Mouse (Mus musculus) forebrain, embryonic 11.5 days (tissue): Measurements from ENCODE around the gene Dlgap1. TPM values are rescaled to one million over a fixed set of nuclear protein-coding genes. Genes with fewer than 3 reads are reported as not detected.

Source experiments
- ATAC-seq: fragments of 200-750 bp; cut with Nextera tagmentation; replicated peaks from 2 replicates; pipeline ENCODE4 v1.8.0; 2017; ENCODE audit warnings: moderate TSS enrichment; ENCODE audit not compliant: low FRiP score
- DNase-seq: peaks from one replicate; pipeline ENCODE4 v3.0.0-alpha.2; 2017; ENCODE audit warnings: low spot score
- H3K27ac ChIP-seq: fragments of 300-500 bp; sonication (generic); 2 replicates; pipeline ENCODE4 v1.5.1; 2014; ENCODE audit warnings: low read depth, low read length
- H3K27me3 ChIP-seq: fragments of 300-500 bp; sonication (generic); 2 replicates; pipeline ENCODE4 v1.6.1; 2014; ENCODE audit warnings: mild to moderate bottlenecking, low read length, mixed read lengths; ENCODE audit not compliant: control insufficient read depth, insufficient read depth
- H3K36me3 ChIP-seq: fragments of 300-500 bp; sonication (generic); 2 replicates; pipeline ENCODE4 v1.6.1; 2014; ENCODE audit warnings: mild to moderate bottlenecking, low read length, moderate library complexity, mixed read lengths; ENCODE audit not compliant: control insufficient read depth, insufficient read depth
- H3K4me1 ChIP-seq: fragments of 300-500 bp; sonication (generic); replicated peaks from 2 replicates; pipeline ENCODE4 v1.6.1; 2014; ENCODE audit warnings: low read length, mixed read lengths; ENCODE audit not compliant: control insufficient read depth, insufficient read depth
- H3K4me2 ChIP-seq: fragments of 300-500 bp; sonication (generic); 2 replicates; pipeline ENCODE4 v1.6.1; 2014; ENCODE audit warnings: low read depth, mild to moderate bottlenecking, low read length, moderate library complexity, mixed read lengths; ENCODE audit not compliant: severe bottlenecking
- H3K4me3 ChIP-seq: fragments of 300-500 bp; sonication (generic); 2 replicates; pipeline ENCODE4 v1.5.1; 2014; ENCODE audit warnings: low read depth, low read length
- H3K9ac ChIP-seq: fragments of 300-500 bp; sonication (generic); 2 replicates; pipeline ENCODE4 v1.6.1; 2014; ENCODE audit warnings: low read length
- H3K9me3 ChIP-seq: fragments of 300-500 bp; sonication (generic); 2 replicates; pipeline ENCODE4 v1.6.1; 2016; ENCODE audit warnings: low read length, mixed read lengths; ENCODE audit not compliant: control insufficient read depth
- WGBS: fragments of 180-500 bp; shearing (Covaris S2); extraction: QIAGEN DNeasy Blood & Tissue Kit; methylation state at CpG from one replicate; pipeline ENCODE4 v1.1.7; 2014; 5-methylcytosine and 5-hydroxymethylcytosine counted together
- polyA plus RNA-seq: library from polyadenylated mRNA; unstranded; fragments of >200 nt; fragmentation: Nextera tagmentation; extraction: Ambion mirVana; gene quantifications from 2 replicates; pipeline ENCODE4 v1.2.1, GENCODE M21; 2014

Dlgap1 gene
- polyA plus RNA-seq, 1 experiment from 2014 or later: 3.0 TPM

GRCm38 (mm10) chr17:70004628-70005027 lies 35.8 kb downstream of the Dlgap1 start:
- Histone ChIP-seq H3K27ac (no peak overlapping the region), H3K4me2 (no peak overlapping the region), H3K9me3 (no peaks in the 10 kb centered on the region), H3K27me3 (no peaks in the 10 kb centered on the region), H3K9ac (no peak overlapping the region), H3K4me1 (no peaks in the 10 kb centered on the region), H3K36me3 (no peaks in the 10 kb centered on the region), H3K4me3 (no peak overlapping the region)
- whole genome bisulfite sequencing: 74% methylated on average over 6 of the region's 6 CpGs
- DNase-seq: no peak
- ATAC-seq: no peak

GRCm38 (mm10) chr17:70007607-70008006 lies 38.7 kb downstream of the Dlgap1 start:
- DNase-seq (no peak), ATAC-seq (no peak)
- 88% methylated on average over 5 of the region's 5 CpGs for WGBS
- Histone ChIP-seq H3K4me1 (no peaks in the 10 kb centered on the region), H3K9me3 (no peaks in the 10 kb centered on the region), H3K27ac (no peak overlapping the region), H3K4me3 (no peak overlapping the region), H3K27me3 (no peaks in the 10 kb centered on the region), H3K4me2 (no peak overlapping the region), H3K9ac (no peak overlapping the region), H3K36me3 (no peaks in the 10 kb centered on the region)

GRCm38 (mm10) chr17:70016511-70016910 lies 47.6 kb downstream of the Dlgap1 start:
- H3K4me2 ChIP-seq: no peak overlapping the region
- H3K36me3 ChIP-seq: no peaks in the 10 kb centered on the region
- DNase-seq: no peak
- no peak overlapping the region for H3K27ac ChIP-seq
- 73% methylated on average over 7 of the region's 7 CpGs for WGBS
- H3K4me1 ChIP-seq: no peaks in the 10 kb centered on the region
- no peak overlapping the region for H3K9ac ChIP-seq
- H3K27me3 ChIP-seq: no peaks in the 10 kb centered on the region
- no peak for ATAC-seq
- H3K9me3 ChIP-seq: no peaks in the 10 kb centered on the region
- no peak overlapping the region for H3K4me3 ChIP-seq

GRCm38 (mm10) chr17:70020376-70020775 lies 51.5 kb downstream of the Dlgap1 start:
- DNase-seq (no peak), ATAC-seq (no peak)
- H3K9me3 ChIP-seq: no peaks in the 10 kb centered on the region
- H3K27ac ChIP-seq: no peak overlapping the region
- H3K27me3 ChIP-seq: no peaks in the 10 kb centered on the region
- no peak overlapping the region for H3K4me3 ChIP-seq
- H3K4me1 ChIP-seq: no peaks in the 10 kb centered on the region
- H3K9ac ChIP-seq: no peak overlapping the region
- H3K4me2 ChIP-seq: no peak overlapping the region
- 79% methylated on average over 4 of the region's 4 CpGs for WGBS
- no peaks in the 10 kb centered on the region for H3K36me3 ChIP-seq

- H3K9me3 ChIP-seq: no peaks in the 10 kb centered on the region
- H3K9ac ChIP-seq: no peak overlapping the region
- H3K27ac ChIP-seq: no peak overlapping the region
- no peaks in the 10 kb centered on the region for H3K27me3 ChIP-seq
- DNase-seq (no peak), ATAC-seq (no peak)
- H3K4me3 ChIP-seq: no peak overlapping the region
- no peaks in the 10 kb centered on the region for H3K36me3 ChIP-seq
- H3K4me1 ChIP-seq: no peaks in the 10 kb centered on the region
- 66% methylated on average over 2 of the region's 2 CpGs for WGBS
- no peak overlapping the region for H3K4me2 ChIP-seq
These were observed 53.7 kb downstream of the Dlgap1 start for GRCm38 (mm10) chr17:70022618-70023017.

- 82% methylated on average over 2 of the region's 2 CpGs for WGBS
- no peak for ATAC-seq
- no peaks in the 10 kb centered on the region for H3K9me3 ChIP-seq
- H3K27ac ChIP-seq: no peak overlapping the region
- H3K9ac ChIP-seq: no peak overlapping the region
- H3K4me3 ChIP-seq: no peak overlapping the region
- no peaks in the 10 kb centered on the region for H3K4me1 ChIP-seq
- no peaks in the 10 kb centered on the region for H3K27me3 ChIP-seq
- no peak overlapping the region for H3K4me2 ChIP-seq
- DNase-seq: no peak
- no peaks in the 10 kb centered on the region for H3K36me3 ChIP-seq
These were observed 66.0 kb downstream of the Dlgap1 start for GRCm38 (mm10) chr17:70034862-70035261.

GRCm38 (mm10) chr17:70040751-70041430 lies 72.0 kb downstream of the Dlgap1 start:
- WGBS: 86% methylated on average over 7 of the region's 7 CpGs
- ATAC-seq: no peak

GRCm38 (mm10) chr17:70068281-70068680 lies 99.4 kb downstream of the Dlgap1 start:
- Histone ChIP-seq H3K4me1 (no peaks in the 10 kb centered on the region), H3K27ac (no peak overlapping the region), H3K4me2 (no peak overlapping the region), H3K9me3 (no peaks in the 10 kb centered on the region), H3K36me3 (no peaks in the 10 kb centered on the region), H3K27me3 (no peaks in the 10 kb centered on the region), H3K9ac (no peak overlapping the region), H3K4me3 (no peak overlapping the region)
- no peak for DNase-seq
- no peak for ATAC-seq
- WGBS: 82% methylated on average over 6 of the region's 6 CpGs

More at GRCm38 (mm10) chr17:70040751-70041430, 72.0 kb downstream of the Dlgap1 start:
- H3K27me3 ChIP-seq: no peaks in the 10 kb centered on the region
- H3K4me3 ChIP-seq: no peak overlapping the region
- H3K27ac ChIP-seq: no peak overlapping the region
- DNase-seq: no peak
- H3K9ac ChIP-seq: no peak overlapping the region
- no peaks in the 10 kb centered on the region for H3K4me1 ChIP-seq
- H3K9me3 ChIP-seq: no peaks in the 10 kb centered on the region
- H3K36me3 ChIP-seq: no peaks in the 10 kb centered on the region
- no peak overlapping the region for H3K4me2 ChIP-seq

- no peak for DNase-seq
- no peaks in the 10 kb centered on the region for H3K36me3 ChIP-seq
These were observed 103.2 kb downstream of the Dlgap1 start for GRCm38 (mm10) chr17:70072066-70072465.

More at GRCm38 (mm10) chr17:70072066-70072465, 103.2 kb downstream of the Dlgap1 start:
- no peaks in the 10 kb centered on the region for H3K4me1 ChIP-seq
- no peak; the same call in 1 of the 2 replicates for ATAC-seq
- H3K27ac ChIP-seq: no peak overlapping the region
- H3K4me2 ChIP-seq: no peak overlapping the region
- no peak overlapping the region for H3K4me3 ChIP-seq
- H3K9me3 ChIP-seq: no peaks in the 10 kb centered on the region
- H3K27me3 ChIP-seq: no peaks in the 10 kb centered on the region
- 75% methylated on average over 2 of the region's 2 CpGs for WGBS
- no peak overlapping the region for H3K9ac ChIP-seq
